Mouse (Mus musculus): ENCODE measurements at regions not wholly inside any gene's neighbourhood (a gene's known extent, or its start where the extent isn't known, plus 50 kb on each side); places are given as distances from the start of the nearest gene placed in this dataset.

GRCm38 (mm10) chr6:140279736-140280370, 144.0 kb upstream of the Plekha5 start:
- TF ChIP-seq POLR2A (IDR thresholded peaks at IDR 0.05; ENCODE audit: borderline replicate concordance, low read depth, low read length): no peak
- TF ChIP-seq CTCF (IDR thresholded peaks at IDR 0.05; ENCODE audit: low read depth, low read length): no peak
- Histone ChIP-seq H3K4me3 (ENCODE audit: insufficient read depth, low read length) (no peak overlapping the region), H3K27ac (ENCODE audit: insufficient read depth, low read depth, low read length) (no peak overlapping the region), H3K4me1 (ENCODE audit: control insufficient read depth, insufficient read depth, low read length) (no peaks in the 10 kb centered on the region)

- H3K27ac ChIP-seq (ENCODE audit: insufficient read depth, low read depth, low read length): no peak overlapping the region
- TF ChIP-seq CTCF (IDR thresholded peaks at IDR 0.05; ENCODE audit: low read depth, low read length) (no peak), POLR2A (IDR thresholded peaks at IDR 0.05; ENCODE audit: borderline replicate concordance, low read depth, low read length) (no peak)
- no peaks in the 10 kb centered on the region for H3K4me1 ChIP-seq (ENCODE audit: control insufficient read depth, insufficient read depth, low read length)
- H3K4me3 ChIP-seq (ENCODE audit: insufficient read depth, low read length): no peak overlapping the region
These were observed 145.1 kb upstream of the Plekha5 start for GRCm38 (mm10) chr6:140278750-140279149.

GRCm38 (mm10) chr6:140270592-140270991, 153.3 kb upstream of the Plekha5 start:
- H3K27ac ChIP-seq (ENCODE audit: insufficient read depth, low read depth, low read length): no peak overlapping the region
- no peak overlapping the region for H3K4me3 ChIP-seq (ENCODE audit: insufficient read depth, low read length)
- no peaks in the 10 kb centered on the region for H3K4me1 ChIP-seq (ENCODE audit: control insufficient read depth, insufficient read depth, low read length)
- no peak for TF ChIP-seq CTCF (IDR thresholded peaks at IDR 0.05; ENCODE audit: low read depth, low read length)
- TF ChIP-seq POLR2A (IDR thresholded peaks at IDR 0.05; ENCODE audit: borderline replicate concordance, low read depth, low read length): no peak

- Histone ChIP-seq H3K4me1 (ENCODE audit: control insufficient read depth, insufficient read depth, low read length) (no peaks in the 10 kb centered on the region), H3K4me3 (ENCODE audit: insufficient read depth, low read length) (no peak overlapping the region), H3K27ac (ENCODE audit: insufficient read depth, low read depth, low read length) (no peak overlapping the region)
- TF ChIP-seq POLR2A (IDR thresholded peaks at IDR 0.05; ENCODE audit: borderline replicate concordance, low read depth, low read length): no peak
- no peak for TF ChIP-seq CTCF (IDR thresholded peaks at IDR 0.05; ENCODE audit: low read depth, low read length)
These were observed 155.4 kb upstream of the Plekha5 start for GRCm38 (mm10) chr6:140268315-140269070.

- no peak overlapping the region for H3K4me3 ChIP-seq (ENCODE audit: insufficient read depth, low read length)
- H3K4me1 ChIP-seq (ENCODE audit: control insufficient read depth, insufficient read depth, low read length): no peaks in the 10 kb centered on the region
- TF ChIP-seq CTCF (IDR thresholded peaks at IDR 0.05; ENCODE audit: low read depth, low read length) (no peak), POLR2A (IDR thresholded peaks at IDR 0.05; ENCODE audit: borderline replicate concordance, low read depth, low read length) (no peak)
- H3K27ac ChIP-seq (ENCODE audit: insufficient read depth, low read depth, low read length): no peak overlapping the region
These were observed 159.9 kb upstream of the Plekha5 start for GRCm38 (mm10) chr6:140263920-140264319.

GRCm38 (mm10) chr6:140261813-140262212, 162.0 kb upstream of the Plekha5 start:
- Histone ChIP-seq H3K4me1 (ENCODE audit: control insufficient read depth, insufficient read depth, low read length) (no peaks in the 10 kb centered on the region), H3K27ac (ENCODE audit: insufficient read depth, low read depth, low read length) (no peak overlapping the region), H3K4me3 (ENCODE audit: insufficient read depth, low read length) (no peak overlapping the region)
- TF ChIP-seq POLR2A (IDR thresholded peaks at IDR 0.05; ENCODE audit: borderline replicate concordance, low read depth, low read length) (no peak), CTCF (IDR thresholded peaks at IDR 0.05; ENCODE audit: low read depth, low read length) (no peak)

GRCm38 (mm10) chr6:140258761-140259160, 165.1 kb upstream of the Plekha5 start:
- TF ChIP-seq CTCF (IDR thresholded peaks at IDR 0.05; ENCODE audit: low read depth, low read length) (no peak), POLR2A (IDR thresholded peaks at IDR 0.05; ENCODE audit: borderline replicate concordance, low read depth, low read length) (no peak)
- H3K27ac ChIP-seq (ENCODE audit: insufficient read depth, low read depth, low read length): no peak overlapping the region

GRCm38 (mm10) chr6:140258101-140258500, 165.8 kb upstream of the Plekha5 start:
- no peak overlapping the region for H3K27ac ChIP-seq (ENCODE audit: insufficient read depth, low read depth, low read length)
- TF ChIP-seq POLR2A (IDR thresholded peaks at IDR 0.05; ENCODE audit: borderline replicate concordance, low read depth, low read length) (no peak), CTCF (IDR thresholded peaks at IDR 0.05; ENCODE audit: low read depth, low read length) (no peak)
- H3K4me3 ChIP-seq (ENCODE audit: insufficient read depth, low read length): no peak overlapping the region
- H3K4me1 ChIP-seq (ENCODE audit: control insufficient read depth, insufficient read depth, low read length): no peaks in the 10 kb centered on the region

More at GRCm38 (mm10) chr6:140258761-140259160, 165.1 kb upstream of the Plekha5 start:
- H3K4me3 ChIP-seq (ENCODE audit: insufficient read depth, low read length): no peak overlapping the region
- no peaks in the 10 kb centered on the region for H3K4me1 ChIP-seq (ENCODE audit: control insufficient read depth, insufficient read depth, low read length)

- no peaks in the 10 kb centered on the region for H3K4me1 ChIP-seq (ENCODE audit: control insufficient read depth, insufficient read depth, low read length)
- no peak overlapping the region for H3K4me3 ChIP-seq (ENCODE audit: insufficient read depth, low read length)
- TF ChIP-seq POLR2A (IDR thresholded peaks at IDR 0.05; ENCODE audit: borderline replicate concordance, low read depth, low read length): no peak
- TF ChIP-seq CTCF (IDR thresholded peaks at IDR 0.05; ENCODE audit: low read depth, low read length): no peak
- H3K27ac ChIP-seq (ENCODE audit: insufficient read depth, low read depth, low read length): no peak overlapping the region
These were observed 172.3 kb upstream of the Plekha5 start for GRCm38 (mm10) chr6:140251527-140251926.

All from bone marrow macrophage, adult 2 months (primary cell).